Mouse (Mus musculus) hindbrain, postnatal 0 days (tissue): Measurements from ENCODE around the gene B430305J03Rik. TPM values are rescaled to one million over a fixed set of nuclear protein-coding genes. Genes with fewer than 3 reads are reported as not detected.

Experiments
- ATAC-seq: fragments of 200-750 bp; cut with Nextera tagmentation; 2 replicates; pipeline ENCODE4 v1.8.0; 2017; ENCODE audit warnings: mild to moderate bottlenecking, moderate TSS enrichment, moderate library complexity
- DNase-seq: peaks from one replicate; pipeline ENCODE4 v3.0.0-alpha.2; 2015; ENCODE audit warnings: low spot score
- H3K27ac ChIP-seq: fragments of 300-500 bp; sonication (generic); 2 replicates; pipeline ENCODE4 v1.5.1; 2014; ENCODE audit warnings: mild to moderate bottlenecking
- H3K27me3 ChIP-seq: fragments of 300-500 bp; sonication (generic); 2 replicates; pipeline ENCODE4 v1.6.1; 2014; ENCODE audit warnings: low read length, mixed read lengths; ENCODE audit not compliant: insufficient read depth
- H3K36me3 ChIP-seq: fragments of 300-500 bp; sonication (generic); 2 replicates; pipeline ENCODE4 v1.6.1; 2014; ENCODE audit warnings: low read length, mixed read lengths; ENCODE audit not compliant: insufficient read depth
- H3K4me1 ChIP-seq: fragments of 300-500 bp; sonication (generic); 2 replicates; pipeline ENCODE4 v1.6.1; 2014; ENCODE audit warnings: antibody characterized with exemption, low read length, mixed read lengths; ENCODE audit not compliant: insufficient read depth
- H3K4me2 ChIP-seq: fragments of 300-500 bp; sonication (generic); 2 replicates; pipeline ENCODE4 v1.6.1; 2014; ENCODE audit warnings: low read depth, mild to moderate bottlenecking, low read length, moderate library complexity, mixed read lengths
- H3K4me3 ChIP-seq: fragments of 300-500 bp; sonication (generic); 2 replicates; pipeline ENCODE4 v1.5.1; 2014; ENCODE audit warnings: low read length
- H3K9ac ChIP-seq: fragments of 300-500 bp; sonication (generic); replicated peaks from 2 replicates; pipeline ENCODE4 v1.6.1; 2014; ENCODE audit warnings: mild to moderate bottlenecking, low read length, moderate library complexity, mixed read lengths
- H3K9me3 ChIP-seq: fragments of 300-500 bp; sonication (generic); 2 replicates; pipeline ENCODE4 v1.6.1; 2016; ENCODE audit warnings: low read length, mixed read lengths
- CTCF ChIP-seq: IDR thresholded peaks from 2 replicates; pipeline ENCODE4 v1.5.1; 2016; ENCODE audit warnings: antibody characterized with exemption, control low read depth, low read depth
- WGBS: fragments of 180-500 bp; shearing (Covaris S2); extraction: QIAGEN DNeasy Blood & Tissue Kit; methylation state at CpG from one replicate; pipeline ENCODE4 v1.1.7; 2014; 5-methylcytosine and 5-hydroxymethylcytosine counted together
- polyA plus RNA-seq: library from polyadenylated mRNA; unstranded; fragments of >200 nt; fragmentation: Nextera tagmentation; extraction: Ambion mirVana; gene quantifications from 2 replicates; pipeline ENCODE4 v1.2.1, GENCODE M21; 2015
- total RNA-seq: library from RNA; depleted of rRNA; stranded (reverse); fragments of >200 nt; gene quantifications from 2 replicates; pipeline ENCODE4 v1.2.3, GENCODE M21; 2014; rRNA removed

B430305J03Rik gene
- 2.0 and 3.0 TPM in 2 replicates for total RNA-seq
- not detected in 2 replicates for polyA plus RNA-seq

GRCm38 (mm10) chr3:61365779-61366373, at the start of gene B430305J03Rik:
Gene B430305J03Rik (minus strand): TSS chr3:61365951.
- Histone ChIP-seq H3K4me2 (peak within 1 kb of the TSS; percentile 93), H3K4me1 (peaks cover 5% of the 10 kb centered on the region; the same call in 1 of the 2 replicates), H3K36me3 (no peaks in the 10 kb centered on the region), H3K4me3 (peak within 1 kb of the TSS; percentile 59), H3K9ac (peak within 1 kb of the TSS; percentile 89), H3K27ac (peak within 1 kb of the TSS; percentile 87), H3K9me3 (no peaks in the 10 kb centered on the region), H3K27me3 (no peaks in the 10 kb centered on the region)
- ATAC-seq, result no peak
- DNase-seq, result peak; percentile 12
- no peak for TF ChIP-seq CTCF
- 2% methylated on average over 10 of the region's 10 CpGs for WGBS

DNA sequence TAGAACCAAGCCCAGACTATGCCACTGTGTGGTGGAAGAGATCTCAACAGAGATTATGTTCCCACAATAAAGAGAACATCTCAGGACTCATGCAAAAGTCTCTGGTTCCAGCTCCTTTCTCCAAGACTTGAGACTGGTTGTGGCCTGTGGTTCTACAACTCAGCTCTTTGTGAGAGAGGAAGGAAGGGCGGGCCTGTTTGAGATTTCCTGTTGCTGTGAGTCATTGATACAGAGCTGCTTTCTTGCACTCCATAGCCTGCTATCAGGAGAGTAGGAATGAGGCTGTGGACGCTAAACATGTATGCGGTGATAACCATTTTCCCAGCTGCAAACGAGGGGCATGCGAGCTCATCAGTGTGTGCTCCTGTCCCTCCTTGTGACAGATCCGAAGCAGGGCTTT, 43.9 kb upstream of the B430305J03Rik start:
- ATAC-seq, result no peak
- H3K9ac ChIP-seq, result no peak overlapping the region
- no peak overlapping the region for H3K4me2 ChIP-seq
- no peaks in the 10 kb centered on the region for H3K4me1 ChIP-seq
- no peak for TF ChIP-seq CTCF
- no peaks in the 10 kb centered on the region for H3K36me3 ChIP-seq
- no peaks in the 10 kb centered on the region for H3K9me3 ChIP-seq
- DNase-seq, result no peak
- WGBS, result 88% methylated on average over 6 of the region's 6 CpGs
- no peaks in the 10 kb centered on the region for H3K27me3 ChIP-seq
- H3K27ac ChIP-seq, result no peak overlapping the region
- H3K4me3 ChIP-seq, result no peak overlapping the region

DNA sequence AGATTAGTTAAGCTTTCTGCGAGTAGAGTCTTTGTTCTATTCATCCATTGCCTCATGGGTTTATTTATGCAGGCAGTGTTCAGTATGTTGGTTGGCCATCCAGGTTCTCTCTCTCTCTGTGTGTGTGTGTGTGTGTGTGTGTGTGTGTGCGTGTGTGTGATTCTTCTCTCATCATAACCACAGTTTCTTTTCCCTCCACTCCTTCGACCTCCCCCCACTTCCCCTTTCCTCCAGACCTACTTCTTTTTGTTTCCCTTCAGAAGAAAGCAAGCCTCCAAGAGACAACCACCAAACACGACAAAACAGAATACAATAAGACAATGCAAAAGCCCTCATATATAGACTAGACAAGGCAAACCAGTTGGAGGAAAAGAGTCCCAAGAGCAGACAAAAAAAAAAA, 41.2 kb upstream of the B430305J03Rik start:
- no peaks in the 10 kb centered on the region for H3K9me3 ChIP-seq
- no peak for ATAC-seq
- DNase-seq, result no peak
- no peak overlapping the region for H3K4me3 ChIP-seq
- no peak overlapping the region for H3K4me2 ChIP-seq
- H3K4me1 ChIP-seq, result no peaks in the 10 kb centered on the region
- H3K27ac ChIP-seq, result no peak overlapping the region
- H3K36me3 ChIP-seq, result no peaks in the 10 kb centered on the region
- no peaks in the 10 kb centered on the region for H3K27me3 ChIP-seq
- H3K9ac ChIP-seq, result no peak overlapping the region
- no peak for TF ChIP-seq CTCF
- WGBS, result 77% methylated on average over 4 of the region's 4 CpGs

- Histone ChIP-seq H3K27ac (no peak overlapping the region), H3K9ac (no peak overlapping the region), H3K4me2 (no peak overlapping the region), H3K36me3 (no peaks in the 10 kb centered on the region), H3K4me1 (no peaks in the 10 kb centered on the region), H3K9me3 (no peaks in the 10 kb centered on the region), H3K4me3 (no peak overlapping the region), H3K27me3 (no peaks in the 10 kb centered on the region)
- DNase-seq, result no peak
- 89% methylated on average over 1 of the region's 1 CpGs for WGBS
- no peak for TF ChIP-seq CTCF
- ATAC-seq, result no peak
Measured at GRCm38 (mm10) chr3:61400823-61401387, 35.2 kb upstream of the B430305J03Rik start.

DNA sequence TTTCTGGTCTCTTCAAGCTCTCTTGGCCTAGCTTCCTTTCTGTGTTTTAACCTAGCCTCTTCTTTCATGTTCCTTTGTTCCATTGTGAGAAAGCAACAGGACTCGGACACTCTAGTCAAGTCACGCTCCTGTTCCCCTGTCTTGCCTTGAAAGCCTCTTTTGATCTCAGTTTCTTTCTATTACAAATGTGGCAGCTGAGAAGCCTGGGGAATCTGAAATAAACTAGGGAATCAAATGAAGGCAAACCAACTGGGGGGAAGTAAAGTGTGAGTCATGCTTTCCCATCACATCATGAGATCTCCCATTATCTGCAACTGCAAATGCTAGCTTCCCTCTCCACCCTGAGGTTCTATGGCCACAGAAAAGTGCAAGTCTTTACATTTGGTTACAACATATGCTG, 31.0 kb upstream of the B430305J03Rik start:
- Histone ChIP-seq H3K9ac (no peak overlapping the region), H3K4me2 (no peak overlapping the region), H3K9me3 (no peaks in the 10 kb centered on the region), H3K27ac (no peak overlapping the region), H3K4me3 (no peak overlapping the region), H3K36me3 (no peaks in the 10 kb centered on the region), H3K27me3 (no peaks in the 10 kb centered on the region), H3K4me1 (no peaks in the 10 kb centered on the region)
- 25% methylated on average over 2 of the region's 2 CpGs for WGBS
- DNase-seq, result no peak
- ATAC-seq, result no peak
- TF ChIP-seq CTCF, result no peak

- H3K27me3 ChIP-seq, result no peaks in the 10 kb centered on the region
- no peak for TF ChIP-seq CTCF
- ATAC-seq, result no peak
- no peak for DNase-seq
- H3K4me1 ChIP-seq, result no peaks in the 10 kb centered on the region
- no peak overlapping the region for H3K4me2 ChIP-seq
- H3K4me3 ChIP-seq, result no peak overlapping the region
- no peaks in the 10 kb centered on the region for H3K9me3 ChIP-seq
- H3K36me3 ChIP-seq, result no peaks in the 10 kb centered on the region
- WGBS, result 90% methylated on average over 3 of the region's 3 CpGs
- H3K9ac ChIP-seq, result no peak overlapping the region
- H3K27ac ChIP-seq, result no peak overlapping the region
Measured at GRCm38 (mm10) chr3:61395382-61395781, 29.6 kb upstream of the B430305J03Rik start.

GRCm38 (mm10) chr3:61393520-61393919, 27.8 kb upstream of the B430305J03Rik start:
- Histone ChIP-seq H3K4me2 (no peak overlapping the region), H3K4me3 (no peak overlapping the region), H3K9me3 (no peaks in the 10 kb centered on the region), H3K27me3 (no peaks in the 10 kb centered on the region), H3K27ac (no peak overlapping the region), H3K9ac (no peak overlapping the region), H3K36me3 (no peaks in the 10 kb centered on the region), H3K4me1 (no peaks in the 10 kb centered on the region)
- 70% methylated on average over 3 of the region's 3 CpGs for WGBS
- no peak for ATAC-seq
- no peak for TF ChIP-seq CTCF
- no peak for DNase-seq
